Mouse (Mus musculus): ENCODE data around the gene Tm2d3. TPM values are rescaled to one million over a fixed set of nuclear protein-coding genes. Genes with fewer than 3 reads are reported as not detected.
A peak's percentile ranks its signal among the peaks of the same experiment; 100 is the strongest.

Tm2d3 gene
- total RNA-seq, 1 experiment from 2014 or later = 49.3 TPM

DNA sequence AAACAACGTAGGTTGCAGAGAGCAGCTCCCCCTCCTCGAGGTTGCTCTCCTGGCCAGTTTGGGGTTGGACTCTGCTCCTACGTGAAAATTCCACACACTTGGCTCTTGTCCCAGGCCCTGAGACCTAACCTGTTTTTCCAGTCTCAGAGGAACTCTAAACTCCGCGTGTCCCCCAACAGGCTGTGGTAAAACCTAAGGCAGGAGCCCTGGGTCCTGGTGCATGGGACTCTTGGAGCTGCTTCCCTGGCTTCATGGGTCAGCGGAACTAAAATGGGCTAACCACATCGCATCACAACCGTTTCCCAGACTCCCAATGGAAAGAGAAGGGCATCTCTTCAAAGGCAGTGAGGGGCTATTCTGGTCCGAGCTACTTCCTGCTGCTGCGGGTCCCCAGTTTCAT is 1.9 kb downstream of the Tm2d3 start:
- 0 out of 4 replicates have a peak, but pooled peaks of 1 of the 2 experiments have one; percentile 6 for ATAC-seq (replicated peaks in 1 of 2; ENCODE audit: insufficient read depth in 1 of 2, low FRiP score in 2 of 2, low TSS enrichment in 1 of 2, low read depth in 1 of 2, poor library complexity in 2 of 2, severe bottlenecking in 2 of 2)

DNA sequence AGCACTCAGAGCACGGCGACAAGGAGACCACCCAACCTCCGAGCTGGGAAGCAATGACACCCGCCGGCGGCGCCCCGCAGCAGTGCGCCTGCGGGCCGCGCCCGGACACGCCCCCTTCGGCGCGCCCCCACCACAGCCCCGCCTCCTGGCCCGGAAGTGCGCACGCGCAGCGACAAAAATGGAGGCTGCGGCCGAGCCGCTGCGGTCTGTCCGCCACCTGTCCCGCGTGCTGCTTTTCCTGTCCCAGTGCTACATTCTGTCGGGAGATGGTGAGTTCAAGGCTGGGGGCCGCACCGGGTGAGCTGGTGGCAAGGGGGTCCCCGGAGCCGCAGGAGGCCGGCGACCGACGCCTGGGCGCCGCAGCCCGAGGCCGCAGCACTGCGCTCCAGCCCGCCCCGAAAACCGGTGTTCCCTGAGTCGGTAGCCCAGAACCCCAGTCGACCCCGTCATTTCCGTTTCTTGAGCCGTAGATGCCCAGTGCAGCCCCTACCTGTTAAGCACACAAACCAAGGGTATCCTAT is 2.4 kb downstream of the Tm2d3 start:
- ATAC-seq (replicated peaks in 1 of 2; ENCODE audit: insufficient read depth in 1 of 2, low FRiP score in 2 of 2, low TSS enrichment in 1 of 2, low read depth in 1 of 2, poor library complexity in 2 of 2, severe bottlenecking in 2 of 2) = peak; percentile 71 to 87

DNA sequence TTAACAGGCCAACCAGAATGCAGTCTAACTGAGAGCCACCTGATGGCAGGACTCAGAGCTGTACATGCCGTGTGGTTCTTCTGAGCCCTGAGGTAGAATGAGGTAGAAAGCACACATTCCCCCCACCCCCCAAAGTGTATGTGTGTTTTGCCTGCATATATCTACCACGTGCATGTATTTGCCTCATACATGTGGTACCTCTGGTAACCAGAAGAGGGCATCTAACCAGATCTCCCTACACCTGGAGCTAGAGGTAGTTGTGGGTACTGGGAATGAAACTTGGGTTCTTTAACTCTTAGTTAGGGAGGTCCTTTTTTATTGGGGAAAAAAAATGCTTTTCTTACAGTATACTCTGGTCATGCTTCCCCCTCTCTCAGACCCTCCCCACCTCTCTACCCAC is 5.5 kb downstream of the Tm2d3 start:
- peak; percentile 40 to 44; a peak in 2 of 4 replicates for ATAC-seq (replicated peaks in 1 of 2; ENCODE audit: insufficient read depth in 1 of 2, low FRiP score in 2 of 2, low TSS enrichment in 1 of 2, low read depth in 1 of 2, poor library complexity in 2 of 2, severe bottlenecking in 2 of 2)

DNA sequence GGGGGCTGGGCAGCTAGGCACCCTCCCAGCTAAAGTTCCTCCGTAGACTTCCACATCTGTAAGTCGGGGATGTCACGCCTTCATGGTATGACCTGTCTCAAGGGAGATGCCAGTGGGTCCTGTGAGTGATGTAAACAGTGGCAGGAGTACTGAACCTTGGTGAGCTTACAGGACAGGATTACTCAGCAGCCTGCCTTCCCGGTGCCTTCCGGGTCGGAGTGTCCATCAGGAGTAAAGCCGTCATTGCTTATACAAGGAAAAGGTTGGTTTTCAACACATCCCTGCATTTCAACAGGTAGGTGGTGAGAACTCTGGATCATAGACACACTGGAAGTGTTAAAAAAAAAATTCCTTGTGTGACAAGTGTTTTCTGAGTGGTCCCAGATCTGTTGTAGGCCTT is 11.1 kb downstream of the Tm2d3 start:
- ATAC-seq (replicated peaks in 1 of 2; ENCODE audit: insufficient read depth in 1 of 2, low FRiP score in 2 of 2, low TSS enrichment in 1 of 2, low read depth in 1 of 2, poor library complexity in 2 of 2, severe bottlenecking in 2 of 2) = no peak

DNA sequence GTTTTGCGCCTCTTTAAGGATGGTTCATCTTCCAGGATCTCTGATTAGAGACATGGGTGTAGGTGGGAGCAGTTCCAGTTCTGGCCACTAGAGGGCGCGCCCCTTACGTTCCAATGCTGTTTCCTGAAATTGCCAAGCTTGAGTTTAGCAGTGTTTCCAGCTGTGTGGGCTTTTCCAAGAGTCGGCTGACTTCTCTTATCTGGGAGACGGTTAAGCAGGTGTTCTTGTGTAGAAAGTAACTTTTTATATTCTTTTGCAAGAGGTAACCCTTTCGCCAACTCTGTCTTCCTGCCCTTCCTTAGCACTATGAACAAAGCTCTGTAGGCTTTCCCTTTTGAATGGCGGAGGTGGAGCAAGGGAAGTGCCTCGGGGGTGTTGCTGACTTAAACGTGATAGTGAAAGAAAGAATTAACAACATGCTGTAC is 13.9 kb downstream of the Tm2d3 start:
- ATAC-seq (replicated peaks in 1 of 2; ENCODE audit: insufficient read depth in 1 of 2, low FRiP score in 2 of 2, low TSS enrichment in 1 of 2, low read depth in 1 of 2, poor library complexity in 2 of 2, severe bottlenecking in 2 of 2) = peak; percentile 86 to 89

DNA sequence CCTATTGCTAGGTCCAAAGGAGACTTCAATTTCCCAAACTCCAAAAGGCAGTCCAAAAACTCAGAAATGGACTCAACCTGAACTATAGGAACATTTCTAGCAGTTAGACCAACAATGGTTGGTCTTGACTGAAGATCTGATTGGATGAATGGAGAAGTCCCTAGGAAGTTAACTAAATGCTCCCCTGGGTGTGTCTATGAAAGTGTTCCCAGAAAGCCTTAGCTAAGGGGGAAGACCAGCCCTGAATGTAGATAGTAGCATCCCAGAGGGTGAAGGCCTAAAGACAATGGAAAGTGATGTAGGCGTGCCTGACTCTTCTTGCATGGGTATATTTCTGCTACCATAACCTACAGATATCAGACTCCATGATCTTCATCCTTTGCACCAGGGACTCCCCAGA is 17.5 kb downstream of the Tm2d3 start:
- ATAC-seq (replicated peaks in 1 of 2; ENCODE audit: insufficient read depth in 1 of 2, low FRiP score in 2 of 2, low TSS enrichment in 1 of 2, low read depth in 1 of 2, poor library complexity in 2 of 2, severe bottlenecking in 2 of 2) = no peak

DNA sequence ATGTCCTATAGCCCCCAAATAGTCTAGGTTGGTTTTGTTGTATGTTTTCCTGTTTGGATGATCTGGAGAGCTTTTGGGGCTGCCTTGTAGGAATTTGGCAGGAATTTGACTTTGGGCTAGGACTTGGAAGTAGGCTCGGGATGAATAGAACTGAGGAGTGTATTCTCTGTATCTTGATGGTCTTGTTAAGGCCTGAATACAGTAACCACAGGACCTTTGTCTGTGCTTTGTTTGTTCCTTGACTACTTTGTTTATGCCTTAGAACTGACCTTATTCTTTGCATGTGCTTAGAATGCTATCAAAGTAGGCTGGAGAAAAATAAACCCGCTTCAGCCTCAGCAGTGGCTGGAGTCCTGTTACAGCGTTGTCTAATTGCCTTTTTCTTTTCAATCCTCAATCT is 19.3 kb downstream of the Tm2d3 start:
- ATAC-seq (replicated peaks in 1 of 2; ENCODE audit: insufficient read depth in 1 of 2, low FRiP score in 2 of 2, low TSS enrichment in 1 of 2, low read depth in 1 of 2, poor library complexity in 2 of 2, severe bottlenecking in 2 of 2) = no peak

DNA sequence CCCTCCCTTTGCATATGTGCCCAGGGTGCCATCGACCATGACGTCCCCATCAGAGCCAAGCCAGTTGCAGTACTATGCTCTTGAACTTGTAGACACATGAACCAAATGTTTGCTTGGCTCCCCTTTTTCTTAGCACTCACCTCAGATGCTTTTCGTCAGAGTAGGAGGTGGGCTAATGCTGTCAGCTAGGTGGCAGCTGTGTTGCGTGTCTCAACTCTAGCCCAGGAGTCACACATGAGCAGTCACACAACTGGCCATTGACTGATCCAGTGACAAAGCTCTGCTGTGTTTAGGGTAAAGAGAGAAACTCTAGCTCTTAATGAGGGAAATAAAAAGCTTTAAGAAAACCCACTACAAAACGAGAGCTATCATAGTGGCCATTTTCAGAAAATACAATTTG is 22.8 kb downstream of the Tm2d3 start:
- no peak for ATAC-seq (replicated peaks in 1 of 2; ENCODE audit: insufficient read depth in 1 of 2, low FRiP score in 2 of 2, low TSS enrichment in 1 of 2, low read depth in 1 of 2, poor library complexity in 2 of 2, severe bottlenecking in 2 of 2)

DNA sequence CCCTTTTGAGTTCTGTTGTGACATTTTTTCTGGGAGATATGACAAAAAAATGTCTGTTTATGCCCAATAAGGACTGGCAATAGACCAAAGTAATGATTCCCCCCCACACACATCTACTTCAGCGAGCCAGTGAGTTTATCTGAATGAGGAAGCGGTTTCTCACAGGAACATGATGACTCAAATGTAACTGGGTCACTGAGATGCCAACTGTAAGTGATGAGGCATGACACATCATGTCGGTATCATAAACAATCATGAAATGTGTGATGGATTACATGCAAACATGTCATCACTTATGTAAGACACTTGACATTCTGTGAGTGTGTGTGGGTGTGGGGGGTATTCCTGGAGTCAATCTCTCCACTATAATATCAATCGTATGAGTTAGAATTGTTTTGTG is 23.3 kb downstream of the Tm2d3 start:
- peak in 1 of 2 experiments; percentile 62; a peak in 2 of 4 replicates for ATAC-seq (replicated peaks in 1 of 2; ENCODE audit: insufficient read depth in 1 of 2, low FRiP score in 2 of 2, low TSS enrichment in 1 of 2, low read depth in 1 of 2, poor library complexity in 2 of 2, severe bottlenecking in 2 of 2)

DNA sequence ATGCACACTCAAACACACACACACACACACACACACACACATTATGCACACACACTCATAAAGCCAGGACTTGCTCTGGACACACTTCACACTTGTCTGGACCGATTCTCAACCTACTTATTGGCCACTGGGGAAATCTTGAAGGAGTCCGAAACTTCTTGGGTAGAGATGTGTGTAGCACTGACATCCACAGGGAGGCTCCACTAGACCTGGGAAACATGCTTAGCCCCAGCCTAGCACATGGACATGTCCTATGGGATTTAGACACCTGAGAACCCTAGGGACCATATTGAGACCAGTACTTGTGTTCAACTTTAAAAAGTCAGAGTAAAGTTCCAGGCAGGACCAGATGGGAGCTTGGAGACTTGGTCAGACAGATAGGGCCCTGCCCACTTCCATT is 43.1 kb downstream of the Tm2d3 start:
- no peak for ATAC-seq (replicated peaks in 1 of 2; ENCODE audit: insufficient read depth in 1 of 2, low FRiP score in 2 of 2, low TSS enrichment in 1 of 2, low read depth in 1 of 2, poor library complexity in 2 of 2, severe bottlenecking in 2 of 2)

DNA sequence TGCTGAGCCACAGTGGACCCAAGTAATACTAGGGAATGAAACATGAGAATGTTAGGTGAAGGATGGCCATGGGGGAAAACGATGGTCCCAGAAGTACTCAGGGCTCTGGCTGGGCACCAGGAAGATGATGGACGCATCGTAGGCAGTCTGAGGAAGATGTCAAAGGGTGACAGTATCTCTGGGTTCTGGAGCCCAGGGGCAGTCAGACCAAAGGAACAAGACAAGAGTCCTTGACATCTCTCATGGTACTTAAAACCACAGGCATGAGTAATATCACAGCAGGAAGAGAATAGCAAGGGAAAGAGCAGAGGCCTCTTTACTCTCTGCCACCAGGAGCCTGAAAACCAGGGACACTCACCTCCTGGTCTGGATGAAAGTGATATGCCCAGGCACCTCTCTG is 44.3 kb downstream of the Tm2d3 start:
- ATAC-seq (replicated peaks in 1 of 2; ENCODE audit: insufficient read depth in 1 of 2, low FRiP score in 2 of 2, low TSS enrichment in 1 of 2, low read depth in 1 of 2, poor library complexity in 2 of 2, severe bottlenecking in 2 of 2) = no peak

DNA sequence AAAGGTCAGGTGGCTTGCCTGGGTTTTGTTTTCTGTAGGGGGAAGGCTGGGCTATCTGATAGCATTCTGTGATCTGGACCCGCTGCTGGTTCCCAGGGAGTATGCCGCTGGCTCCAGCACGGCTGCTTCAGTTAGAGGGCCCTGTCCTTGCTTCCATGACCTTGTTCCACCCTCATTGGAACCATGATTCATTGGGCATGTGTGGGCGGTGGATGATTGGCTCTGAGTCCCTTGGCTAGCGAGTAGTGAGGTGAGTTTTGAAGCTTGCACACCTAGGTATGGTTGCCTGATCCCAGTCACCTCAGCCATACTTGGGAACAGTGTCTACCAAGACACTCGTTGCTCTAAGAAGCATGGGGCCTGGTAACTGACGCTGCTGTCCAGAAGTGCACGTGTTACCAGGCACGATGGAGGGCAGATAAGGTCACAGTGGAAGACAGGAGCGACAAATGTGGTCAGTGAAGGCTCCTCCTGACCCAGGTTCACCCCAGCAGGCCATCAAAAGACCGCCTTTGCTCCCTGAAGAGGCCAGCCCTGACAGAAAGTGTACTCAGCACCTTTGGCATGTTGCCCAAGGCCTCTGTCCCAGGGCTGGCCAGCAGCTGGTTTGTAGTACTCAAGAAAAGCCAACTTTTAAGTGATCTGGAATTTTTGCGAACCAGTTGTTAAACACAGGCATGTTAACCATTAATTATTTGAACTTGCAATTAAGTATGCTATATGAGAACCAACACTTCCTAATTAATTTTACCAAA is 46.5 kb downstream of the Tm2d3 start:
- no peak for ATAC-seq (replicated peaks in 1 of 2; ENCODE audit: insufficient read depth in 1 of 2, low FRiP score in 2 of 2, low TSS enrichment in 1 of 2, low read depth in 1 of 2, poor library complexity in 2 of 2, severe bottlenecking in 2 of 2)

DNA sequence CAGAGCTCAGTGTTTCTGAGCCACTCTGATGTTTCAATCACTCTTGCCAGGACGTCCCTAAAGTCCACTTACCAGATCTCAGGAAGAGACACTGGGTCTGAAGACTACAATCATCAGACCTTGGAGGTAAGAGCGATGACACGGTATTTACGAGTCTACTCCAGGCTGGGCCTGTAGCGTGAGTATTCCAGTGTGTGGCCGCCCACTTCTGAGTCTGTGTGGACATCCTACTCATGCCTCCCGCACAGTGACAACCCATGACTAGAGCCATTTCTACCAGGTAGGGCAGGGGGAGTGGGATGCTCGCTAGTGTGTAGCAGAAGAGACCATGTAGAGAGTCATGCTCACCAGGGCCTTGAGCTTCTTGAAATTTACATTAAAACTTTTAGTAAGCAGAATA is 51.9 kb downstream of the Tm2d3 start:
- ATAC-seq (replicated peaks in 1 of 2; ENCODE audit: insufficient read depth in 1 of 2, low FRiP score in 2 of 2, low TSS enrichment in 1 of 2, low read depth in 1 of 2, poor library complexity in 2 of 2, severe bottlenecking in 2 of 2) = no peak

DNA sequence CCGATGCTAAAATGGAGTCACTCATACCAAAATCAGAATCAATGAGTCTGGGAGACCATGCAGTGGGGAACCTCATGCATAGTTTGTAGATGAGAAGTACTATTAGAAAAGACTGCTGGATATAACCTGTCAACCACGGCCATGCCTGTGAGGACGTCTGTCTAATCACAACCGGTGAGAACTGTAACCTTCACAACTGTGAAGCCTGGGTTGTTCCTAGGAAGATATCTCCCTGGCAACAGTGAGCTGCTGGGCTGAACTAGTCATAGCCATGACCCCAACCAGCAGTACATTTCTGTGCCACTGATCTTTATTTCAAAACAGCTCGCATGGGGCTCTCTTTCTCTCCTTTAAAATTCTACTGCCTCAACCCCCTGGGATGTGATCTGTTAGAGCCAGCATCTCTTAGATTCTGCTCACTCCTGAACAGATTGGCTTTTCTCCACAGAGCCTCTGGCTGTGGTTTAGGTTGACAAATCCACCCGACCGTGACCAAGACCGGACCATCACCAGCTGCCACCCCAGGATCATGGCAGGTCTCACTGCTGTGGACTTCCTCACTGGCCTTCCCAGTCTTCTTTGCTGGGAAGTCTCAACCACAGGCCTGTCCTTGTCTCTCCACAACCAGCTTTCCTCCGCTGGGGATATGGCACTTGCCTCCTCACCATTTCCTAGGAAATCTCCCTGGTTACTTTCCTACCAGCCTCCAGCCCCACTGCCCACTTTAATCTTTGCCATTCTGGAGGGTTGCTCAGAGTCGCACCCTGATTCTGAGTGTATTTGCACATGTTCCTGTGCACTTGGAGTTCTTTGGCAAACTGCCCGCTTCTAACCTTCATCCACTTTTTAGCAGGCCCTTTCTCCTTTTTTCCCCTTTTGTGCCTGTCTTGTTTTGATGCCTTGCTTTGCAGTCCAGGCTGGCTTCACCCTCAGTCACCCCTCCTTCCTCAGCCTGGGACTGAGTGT is 57.3 kb downstream of the Tm2d3 start:
- no peak for ATAC-seq (replicated peaks in 1 of 2; ENCODE audit: insufficient read depth in 1 of 2, low FRiP score in 2 of 2, low TSS enrichment in 1 of 2, low read depth in 1 of 2, poor library complexity in 2 of 2, severe bottlenecking in 2 of 2)

Other genes with a start within 250 kb of the Tm2d3 start
- 3.4 and 5.3 TPM in 2 replicates for gene Tjp1, start 163.4 kb upstream of the Tm2d3 start, total RNA-seq (2017)
- gene Tarsl2, start 46.3 kb upstream of the Tm2d3 start, total RNA-seq (2017) = 23.4 and 30.0 TPM in 2 replicates
- not detected in 2 replicates for gene Pcsk6, start 170.6 kb downstream of the Tm2d3 start, total RNA-seq (2017)